Mouse (Mus musculus): ENCODE measurements around the gene Tpm4. TPM values are rescaled to one million over a fixed set of nuclear protein-coding genes. Genes with fewer than 3 reads are reported as not detected.
A peak's percentile ranks its signal among the peaks of the same experiment; 100 is the strongest.
"Not testable (repeated sequence)": the region's sequence is repeated elsewhere in the genome, so short reads cannot be mapped to it uniquely, and the experiment has no call there.

Tpm4 gene
- 416 and 424 TPM in 2 replicates for polyA plus RNA-seq (2016; fragmentation: Nextera tagmentation; extraction: Ambion mirVana)

GRCm38 (mm10) chr8:72134756-72135445, at the start of gene Tpm4:
Gene Tpm4, plus strand, starts transcription at chr8:72134975.
- H3K4me1 ChIP-seq: peaks cover 21% of the 10 kb centered on the region
- H3K4me2 ChIP-seq: peak within 1 kb of the TSS; percentile 81
- peak within 1 kb of the TSS; percentile 96 for H3K27ac ChIP-seq
- peak; percentile 86 for ATAC-seq (ENCODE audit: low FRiP score)
- no peaks in the 10 kb centered on the region for H3K27me3 ChIP-seq
- no peaks in the 10 kb centered on the region for H3K9me3 ChIP-seq
- peaks cover 19% of the 10 kb centered on the region for H3K36me3 ChIP-seq (replicated peaks)
- under 1% methylated on average over 31 of the region's 49 CpGs for WGBS
- peak within 1 kb of the TSS; percentile 92 for H3K9ac ChIP-seq
- H3K4me3 ChIP-seq (replicated peaks): peak within 1 kb of the TSS; percentile 78

GRCm38 (mm10) chr8:72087611-72088010, 47.2 kb upstream of the Tpm4 start:
- H3K27me3 ChIP-seq; H3K4me3 ChIP-seq (replicated peaks); H3K4me2 ChIP-seq; H3K9me3 ChIP-seq; H3K4me1 ChIP-seq; H3K36me3 ChIP-seq (replicated peaks); ATAC-seq (ENCODE audit: low FRiP score); H3K27ac ChIP-seq; H3K9ac ChIP-seq: not testable (repeated sequence)
- WGBS: 81% methylated on average over 3 of the region's 3 CpGs

- not testable (repeated sequence) for H3K27ac ChIP-seq; H3K4me2 ChIP-seq; H3K27me3 ChIP-seq; ATAC-seq (ENCODE audit: low FRiP score); H3K9me3 ChIP-seq; H3K4me1 ChIP-seq; H3K4me3 ChIP-seq (replicated peaks); H3K36me3 ChIP-seq (replicated peaks); H3K9ac ChIP-seq
Observed at GRCm38 (mm10) chr8:72096721-72097120, 38.1 kb upstream of the Tpm4 start.

GRCm38 (mm10) chr8:72099377-72100103, 35.2 kb upstream of the Tpm4 start:
- WGBS: 63% methylated on average over 6 of the region's 7 CpGs
- H3K4me1 ChIP-seq; H3K27me3 ChIP-seq; H3K9ac ChIP-seq; H3K9me3 ChIP-seq; ATAC-seq (ENCODE audit: low FRiP score); H3K27ac ChIP-seq; H3K36me3 ChIP-seq (replicated peaks); H3K4me2 ChIP-seq; H3K4me3 ChIP-seq (replicated peaks): not testable (repeated sequence)

- H3K4me1 ChIP-seq: no peaks in the 10 kb centered on the region
- no peaks in the 10 kb centered on the region for H3K9me3 ChIP-seq
- no peaks in the 10 kb centered on the region for H3K27me3 ChIP-seq
- H3K27ac ChIP-seq: no peak overlapping the region
- no peak overlapping the region for H3K4me3 ChIP-seq (replicated peaks)
- ATAC-seq (ENCODE audit: low FRiP score): no peak
- H3K9ac ChIP-seq: no peak overlapping the region
- no peak overlapping the region for H3K4me2 ChIP-seq
- 21% methylated on average over 4 of the region's 4 CpGs for WGBS
- H3K36me3 ChIP-seq (replicated peaks): no peaks in the 10 kb centered on the region
Observed at GRCm38 (mm10) chr8:72105165-72105564, 29.6 kb upstream of the Tpm4 start.

GRCm38 (mm10) chr8:72106740-72107139, 28.0 kb upstream of the Tpm4 start, which contains the start of gene Olfr374:
Gene Olfr374, plus strand, starts transcription at chr8:72107040.
- H3K27ac ChIP-seq: no peak within 1 kb of the TSS
- H3K9me3 ChIP-seq: no peaks in the 10 kb centered on the region
- 96% methylated on average over 3 of the region's 3 CpGs for WGBS
- H3K9ac ChIP-seq: no peak within 1 kb of the TSS
- H3K27me3 ChIP-seq: no peaks in the 10 kb centered on the region
- no peaks in the 10 kb centered on the region for H3K36me3 ChIP-seq (replicated peaks)
- no peak within 1 kb of the TSS for H3K4me3 ChIP-seq (replicated peaks)
- H3K4me1 ChIP-seq: no peaks in the 10 kb centered on the region
- no peak within 1 kb of the TSS for H3K4me2 ChIP-seq
- no peak for ATAC-seq (ENCODE audit: low FRiP score)

- Histone ChIP-seq H3K27ac (no peak overlapping the region), H3K27me3 (no peaks in the 10 kb centered on the region), H3K4me3 (replicated peaks) (no peak overlapping the region), H3K9me3 (no peaks in the 10 kb centered on the region), H3K4me2 (no peak overlapping the region), H3K4me1 (no peaks in the 10 kb centered on the region), H3K36me3 (replicated peaks) (no peaks in the 10 kb centered on the region), H3K9ac (no peak overlapping the region)
- no peak for ATAC-seq (ENCODE audit: low FRiP score)
- WGBS: 79% methylated on average over 6 of the region's 6 CpGs
Observed at GRCm38 (mm10) chr8:72110876-72111275, 23.9 kb upstream of the Tpm4 start.

- no peak overlapping the region for H3K4me2 ChIP-seq
- no peaks in the 10 kb centered on the region for H3K27me3 ChIP-seq
- H3K27ac ChIP-seq: no peak overlapping the region
- H3K4me3 ChIP-seq (replicated peaks): no peak overlapping the region
- H3K4me1 ChIP-seq: no peaks in the 10 kb centered on the region
- H3K9me3 ChIP-seq: no peaks in the 10 kb centered on the region
- no peak for ATAC-seq (ENCODE audit: low FRiP score)
- H3K36me3 ChIP-seq (replicated peaks): no peaks in the 10 kb centered on the region
- no peak overlapping the region for H3K9ac ChIP-seq
- WGBS: 69% methylated on average over 3 of the region's 3 CpGs
Observed at GRCm38 (mm10) chr8:72112486-72112885, 22.3 kb upstream of the Tpm4 start.

- no peaks in the 10 kb centered on the region for H3K9me3 ChIP-seq
- H3K4me1 ChIP-seq: no peaks in the 10 kb centered on the region
- no peak overlapping the region for H3K9ac ChIP-seq
- no peak for ATAC-seq (ENCODE audit: low FRiP score)
- no peaks in the 10 kb centered on the region for H3K27me3 ChIP-seq
- H3K4me3 ChIP-seq (replicated peaks): no peak overlapping the region
- no peak overlapping the region for H3K27ac ChIP-seq
- no peaks in the 10 kb centered on the region for H3K36me3 ChIP-seq (replicated peaks)
- H3K4me2 ChIP-seq: no peak overlapping the region
- WGBS: 88% methylated on average over 2 of the region's 2 CpGs
Observed at GRCm38 (mm10) chr8:72115202-72115601, 19.6 kb upstream of the Tpm4 start.

GRCm38 (mm10) chr8:72118616-72119015, 16.2 kb upstream of the Tpm4 start:
- Histone ChIP-seq H3K4me2 (no peak overlapping the region), H3K9me3 (no peaks in the 10 kb centered on the region), H3K36me3 (replicated peaks) (no peaks in the 10 kb centered on the region), H3K4me1 (no peaks in the 10 kb centered on the region; the same call in 1 of the 2 replicates), H3K27me3 (no peaks in the 10 kb centered on the region), H3K27ac (no peak overlapping the region), H3K4me3 (replicated peaks) (no peak overlapping the region), H3K9ac (no peak overlapping the region)
- WGBS: 59% methylated on average over 4 of the region's 4 CpGs
- no peak for ATAC-seq (ENCODE audit: low FRiP score)

GRCm38 (mm10) chr8:72121486-72121885, 13.3 kb upstream of the Tpm4 start:
- H3K9me3 ChIP-seq; H3K27me3 ChIP-seq; H3K9ac ChIP-seq; H3K36me3 ChIP-seq (replicated peaks); H3K4me3 ChIP-seq (replicated peaks); H3K27ac ChIP-seq; H3K4me2 ChIP-seq; ATAC-seq (ENCODE audit: low FRiP score); H3K4me1 ChIP-seq: not testable (repeated sequence)
- 72% methylated on average over 3 of the region's 3 CpGs for WGBS

GRCm38 (mm10) chr8:72121997-72122396, 12.8 kb upstream of the Tpm4 start:
- Histone ChIP-seq H3K4me2 (no peak overlapping the region), H3K4me1 (no peaks in the 10 kb centered on the region; the same call in 1 of the 2 replicates), H3K36me3 (replicated peaks) (no peaks in the 10 kb centered on the region), H3K27ac (no peak overlapping the region), H3K9ac (no peak overlapping the region), H3K27me3 (no peaks in the 10 kb centered on the region), H3K4me3 (replicated peaks) (no peak overlapping the region), H3K9me3 (no peaks in the 10 kb centered on the region)
- 70% methylated on average over 1 of the region's 1 CpGs for WGBS
- ATAC-seq (ENCODE audit: low FRiP score): no peak

- no peaks in the 10 kb centered on the region for H3K27me3 ChIP-seq
- ATAC-seq (ENCODE audit: low FRiP score): no peak
- H3K36me3 ChIP-seq (replicated peaks): no peaks in the 10 kb centered on the region
- H3K4me3 ChIP-seq (replicated peaks): no peak overlapping the region
- WGBS: 93% methylated on average over 1 of the region's 1 CpGs
- no peaks in the 10 kb centered on the region for H3K4me1 ChIP-seq
- H3K27ac ChIP-seq: no peak overlapping the region
- no peak overlapping the region for H3K9ac ChIP-seq
- no peaks in the 10 kb centered on the region for H3K9me3 ChIP-seq
- no peak overlapping the region for H3K4me2 ChIP-seq
Observed at GRCm38 (mm10) chr8:72127834-72128233, 6.9 kb upstream of the Tpm4 start.
